Mouse (Mus musculus) spleen, adult 2 months (tissue): ENCODE measurements around the gene Coro1c. TPM values are rescaled to one million over a fixed set of nuclear protein-coding genes. Genes with fewer than 3 reads are reported as not detected.

Experiments
- DNase-seq, 2 experiments: peaks; one replicate each; pipeline versions ENCODE4 v3.0.0 to v3.0.0-alpha.2; 2012 to 2021; ENCODE audit warnings: low spot score in 2 of 2, low read depth in 1 of 2
- H3K27ac ChIP-seq: fragments of 200-500 bp; 2 replicates; pipeline ENCODE4 v1.5.1; 2012; ENCODE audit warnings: low read length, inconsistent platforms; ENCODE audit not compliant: insufficient read depth
- H3K27me3 ChIP-seq: fragments of 200-500 bp; 2 replicates; pipeline ENCODE4 v1.6.1; 2012; ENCODE audit warnings: mild to moderate bottlenecking, moderate library complexity, low read length, inconsistent platforms; ENCODE audit not compliant: control insufficient read depth, insufficient read depth
- H3K36me3 ChIP-seq: fragments of 200-500 bp; 2 replicates; pipeline ENCODE4 v1.6.1; 2012; ENCODE audit warnings: mild to moderate bottlenecking, low read length, inconsistent platforms; ENCODE audit not compliant: control insufficient read depth, insufficient read depth
- H3K4me1 ChIP-seq: fragments of 200-500 bp; 2 replicates; pipeline ENCODE4 v1.6.1; 2011; ENCODE audit warnings: inconsistent platforms; ENCODE audit not compliant: control insufficient read depth, insufficient read depth, insufficient read length
- H3K4me3 ChIP-seq: fragments of 200-500 bp; 2 replicates; pipeline ENCODE4 v1.5.1; 2011; ENCODE audit warnings: mild to moderate bottlenecking, inconsistent platforms; ENCODE audit not compliant: insufficient read depth, insufficient read length; ENCODE audit errors: extremely low read depth
- CTCF ChIP-seq: fragments of 200-500 bp; IDR thresholded peaks from 2 replicates; pipeline ENCODE4 v1.5.1; 2011; ENCODE audit warnings: mild to moderate bottlenecking, inconsistent platforms; ENCODE audit not compliant: insufficient read depth, insufficient read length, insufficient replicate concordance; ENCODE audit errors: extremely low read depth
- POLR2A ChIP-seq: fragments of 200-500 bp; IDR thresholded peaks from 2 replicates; pipeline ENCODE4 v1.6.1; 2011; ENCODE audit warnings: low read depth, low read length, inconsistent platforms
- WGBS: fragments of 180-500 bp; shearing (Covaris S2); methylation state at CpG from one replicate; pipeline ENCODE4 v1.1.7; 2018; 5-methylcytosine and 5-hydroxymethylcytosine counted together
- polyA plus RNA-seq: library from polyadenylated mRNA; depleted of rRNA; stranded (reverse); fragments of >200 nt; gene quantifications from 2 replicates; pipeline ENCODE4 v1.2.3, GENCODE M21; 2012

Gene Coro1c
- polyA plus RNA-seq, 1 experiment = 38.3 TPM

DNA sequence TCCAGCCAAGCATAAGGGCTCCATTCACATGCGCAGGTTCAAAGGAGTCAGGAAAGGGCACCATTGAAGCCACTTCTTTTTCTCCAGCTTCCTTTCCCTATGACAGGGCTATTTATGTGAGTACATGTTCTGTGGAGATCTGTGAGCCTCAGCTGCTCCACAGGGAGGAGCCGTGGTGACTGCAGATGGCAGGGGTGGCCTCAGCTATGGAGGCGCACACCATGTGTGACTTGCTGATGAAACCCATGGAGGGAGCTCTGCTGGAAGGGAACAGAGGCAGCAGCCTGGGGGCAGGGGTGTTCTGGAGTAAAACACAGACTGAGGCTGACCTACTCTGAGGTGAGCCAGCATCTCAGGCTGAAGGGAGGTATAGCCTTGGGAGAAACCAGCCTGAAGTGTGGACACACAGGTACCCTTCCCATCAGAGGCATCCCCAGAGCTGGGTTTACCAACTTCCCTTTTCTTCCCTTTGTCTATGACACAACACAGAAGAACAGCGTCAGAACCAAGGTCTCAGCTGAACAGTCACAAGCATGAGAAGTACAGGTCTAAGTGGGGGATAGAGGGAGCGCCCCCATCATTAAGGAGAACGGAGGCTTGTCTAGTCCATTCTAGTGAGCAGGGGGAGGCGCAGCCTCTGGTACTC lies 36.5 kb downstream of the Coro1c start:
- Histone ChIP-seq H3K27me3 (no peaks in the 10 kb centered on the region), H3K36me3 (peaks cover 5% of the 10 kb centered on the region; the same call in 1 of the 2 replicates), H3K4me3 (no peak overlapping the region), H3K4me1 (peaks cover 16% of the 10 kb centered on the region; the same call in 1 of the 2 replicates), H3K27ac (no peak overlapping the region)
- WGBS = 76% methylated on average over 7 of the region's 7 CpGs
- TF ChIP-seq POLR2A (no peak), CTCF (no peak)
- no peak for DNase-seq

DNA sequence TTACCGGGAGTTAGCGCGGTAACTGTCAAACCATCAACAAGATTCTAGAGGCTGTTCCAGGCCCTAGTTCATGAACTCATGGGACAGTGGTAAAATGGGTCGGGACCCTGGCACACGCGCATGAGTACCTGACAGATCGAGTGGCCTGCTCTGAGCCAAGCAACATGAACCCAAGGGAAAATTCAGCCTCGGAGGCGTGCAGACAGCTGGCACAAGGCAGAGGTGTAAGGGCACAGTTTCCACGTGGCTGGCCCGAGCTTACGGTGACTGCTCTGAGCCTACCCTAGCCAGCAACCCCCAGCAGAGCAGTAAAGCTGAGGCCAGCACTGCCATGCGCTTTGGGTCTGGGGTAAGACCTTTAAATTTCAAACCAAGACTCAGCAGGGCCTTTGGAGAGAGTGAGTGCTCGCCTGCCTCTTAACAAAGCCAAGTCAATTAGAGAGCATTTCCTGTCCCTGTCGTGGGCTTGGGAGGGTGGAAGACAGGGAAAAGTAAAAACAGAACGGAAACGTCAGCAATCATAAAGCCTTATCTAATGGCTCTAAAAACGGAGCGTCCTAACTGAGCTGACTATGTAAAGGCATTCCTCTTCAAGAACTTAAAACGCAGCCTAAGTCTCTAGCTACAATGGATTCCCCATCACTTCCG lies 38.0 kb downstream of the Coro1c start:
- TF ChIP-seq CTCF (no peak), POLR2A (no peak)
- no peaks in the 10 kb centered on the region for H3K27me3 ChIP-seq
- DNase-seq = no peak
- no peak overlapping the region for H3K27ac ChIP-seq
- no peak overlapping the region for H3K4me3 ChIP-seq
- H3K36me3 ChIP-seq = no peaks in the 10 kb centered on the region; the same call in none of the 2 replicates
- peaks cover 16% of the 10 kb centered on the region; the same call in 1 of the 2 replicates for H3K4me1 ChIP-seq
- 42% methylated on average over 21 of the region's 21 CpGs for WGBS

DNA sequence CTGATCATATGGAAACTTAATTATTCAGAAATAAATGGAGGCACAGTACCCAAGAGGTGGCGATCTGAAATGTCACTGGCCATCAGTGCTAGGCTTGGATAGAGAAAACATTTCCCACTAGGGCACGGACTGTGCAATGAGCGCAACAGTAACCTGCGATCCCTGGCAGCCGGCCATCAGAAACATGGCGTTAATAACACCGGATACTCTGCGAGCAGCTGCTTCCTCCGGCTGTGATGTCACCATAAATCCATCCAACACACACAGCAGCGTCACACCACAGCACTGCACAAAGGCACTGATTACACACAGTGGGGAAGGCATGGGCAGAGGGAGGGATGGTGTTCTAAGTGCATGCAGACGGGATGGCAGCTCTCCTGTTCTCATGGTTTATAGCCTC lies 39.4 kb downstream of the Coro1c start:
- Histone ChIP-seq H3K27ac (no peak overlapping the region), H3K36me3 (peaks cover 6% of the 10 kb centered on the region), H3K4me3 (no peak overlapping the region), H3K27me3 (no peaks in the 10 kb centered on the region), H3K4me1 (peaks cover 16% of the 10 kb centered on the region; the same call in 1 of the 2 replicates)
- WGBS = 20% methylated on average over 11 of the region's 11 CpGs
- no peak for TF ChIP-seq CTCF
- TF ChIP-seq POLR2A = no peak
- DNase-seq = no peak

DNA sequence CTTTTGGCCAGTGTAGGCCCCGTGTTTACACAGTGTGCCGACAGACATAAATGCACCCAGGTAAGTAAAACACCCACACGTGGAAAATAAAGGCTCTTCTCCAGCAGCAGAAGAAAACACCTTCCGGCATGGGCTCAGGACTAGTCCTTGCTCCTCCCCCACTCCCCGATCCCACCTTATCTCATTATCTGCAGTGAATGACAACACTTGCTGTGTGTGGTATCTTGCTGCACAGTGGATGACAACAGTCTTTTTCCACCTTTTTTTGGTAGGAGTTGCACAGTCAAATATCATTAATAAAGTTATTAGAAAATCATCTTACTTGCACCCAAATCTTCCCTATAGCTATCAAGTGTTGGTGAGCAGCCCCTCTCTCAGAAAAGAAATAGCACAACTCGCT lies 43.6 kb downstream of the Coro1c start:
- no peak for DNase-seq
- no peaks in the 10 kb centered on the region for H3K27me3 ChIP-seq
- no peak overlapping the region for H3K27ac ChIP-seq
- no peak overlapping the region for H3K4me3 ChIP-seq
- peaks cover 8% of the 10 kb centered on the region for H3K36me3 ChIP-seq
- peaks cover 3% of the 10 kb centered on the region; the same call in 1 of the 2 replicates for H3K4me1 ChIP-seq
- 89% methylated on average over 6 of the region's 6 CpGs for WGBS
- no peak for TF ChIP-seq CTCF
- no peak for TF ChIP-seq POLR2A

DNA sequence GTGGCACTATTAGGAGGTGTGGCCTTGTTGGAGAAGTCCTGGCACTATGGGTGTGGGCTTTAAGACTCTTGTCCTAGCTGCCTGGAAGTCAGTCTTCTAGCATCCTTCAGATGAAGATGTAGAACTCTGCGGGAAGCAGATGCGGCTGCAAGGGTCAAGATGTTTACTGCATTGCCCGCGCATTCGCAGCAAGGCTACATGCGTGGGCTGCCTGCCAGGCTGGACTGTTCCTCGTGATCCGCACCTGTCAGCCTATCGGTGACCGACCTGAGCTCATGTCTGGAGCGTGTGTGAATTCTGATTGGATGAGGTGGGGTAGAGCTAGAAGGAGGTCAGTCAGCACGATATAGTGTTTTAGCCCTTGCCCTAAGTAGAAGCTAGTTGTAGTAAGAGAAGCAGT lies 44.6 kb downstream of the Coro1c start:
- TF ChIP-seq CTCF = no peak
- TF ChIP-seq POLR2A = no peak
- no peak overlapping the region for H3K27ac ChIP-seq
- peaks cover 5% of the 10 kb centered on the region; the same call in 1 of the 2 replicates for H3K4me1 ChIP-seq
- 98% methylated on average over 12 of the region's 12 CpGs for WGBS
- no peak for DNase-seq
- no peak overlapping the region for H3K4me3 ChIP-seq
- H3K36me3 ChIP-seq = peaks cover 8% of the 10 kb centered on the region
- no peaks in the 10 kb centered on the region for H3K27me3 ChIP-seq

DNA sequence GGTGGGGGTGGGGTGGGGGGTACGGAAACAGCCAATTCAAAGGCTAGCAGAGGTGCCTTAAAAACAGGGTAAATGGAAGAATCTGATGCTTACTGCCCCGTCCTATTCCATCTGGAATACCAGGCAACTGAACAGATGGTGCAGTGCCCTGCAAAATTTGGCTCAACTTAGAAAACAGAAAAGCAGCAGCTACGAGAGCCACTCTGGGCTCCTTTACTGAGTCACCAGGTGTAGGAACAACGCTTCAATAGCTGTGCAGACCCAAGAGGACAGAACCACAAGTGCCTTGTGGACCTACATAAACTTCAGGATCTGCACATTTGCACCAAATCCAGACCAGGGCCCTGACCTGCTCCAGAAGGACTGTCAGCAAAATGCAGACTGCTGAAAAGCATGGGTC lies 46.1 kb downstream of the Coro1c start:
- Histone ChIP-seq H3K27me3 (no peaks in the 10 kb centered on the region), H3K36me3 (peaks cover 8% of the 10 kb centered on the region), H3K4me1 (peaks cover 5% of the 10 kb centered on the region; the same call in 1 of the 2 replicates), H3K4me3 (no peak overlapping the region), H3K27ac (no peak overlapping the region)
- DNase-seq = no peak
- 92% methylated on average over 4 of the region's 4 CpGs for WGBS
- TF ChIP-seq POLR2A (no peak), CTCF (no peak)

DNA sequence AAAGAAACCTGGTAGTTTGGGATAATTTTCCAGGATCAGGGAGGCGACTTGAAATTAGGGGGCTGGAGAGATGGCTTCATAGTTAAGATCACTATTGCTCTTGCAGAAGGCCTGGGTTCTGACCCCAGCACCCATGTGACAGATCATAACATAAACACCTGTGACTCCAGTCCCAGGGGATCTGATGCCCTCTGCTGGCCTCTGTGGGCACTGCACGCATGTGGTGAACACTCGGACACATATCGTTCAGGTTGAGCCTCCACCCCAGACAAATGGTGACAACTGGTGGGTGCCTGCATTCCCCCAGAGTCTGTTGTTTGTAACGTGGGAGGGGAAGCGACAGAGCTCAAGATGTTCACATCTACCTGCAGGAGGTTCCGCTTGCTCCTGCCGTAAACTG lies 47.3 kb downstream of the Coro1c start:
- TF ChIP-seq CTCF (peak; percentile 32; the same call in 1 of the 2 replicates), POLR2A (no peak)
- WGBS = 97% methylated on average over 8 of the region's 8 CpGs
- no peaks in the 10 kb centered on the region for H3K27me3 ChIP-seq
- no peak overlapping the region for H3K27ac ChIP-seq
- peaks cover 8% of the 10 kb centered on the region for H3K36me3 ChIP-seq
- peaks cover 5% of the 10 kb centered on the region; the same call in 1 of the 2 replicates for H3K4me1 ChIP-seq
- no peak overlapping the region for H3K4me3 ChIP-seq
- no peak for DNase-seq
